Mouse (Mus musculus) heart, embryonic 11.5 days (tissue): ENCODE measurements around the gene Pole3. TPM values are rescaled to one million over a fixed set of nuclear protein-coding genes. Genes with fewer than 3 reads are reported as not detected.

Source experiments
- ATAC-seq: fragments of 200-750 bp; cut with Nextera tagmentation; replicated peaks from 2 replicates; pipeline ENCODE4 v1.8.0; 2017; ENCODE audit warnings: moderate library complexity; ENCODE audit not compliant: insufficient number of reproducible peaks, low FRiP score, low TSS enrichment
- H3K27ac ChIP-seq: fragments of 300-500 bp; sonication (generic); 2 replicates; pipeline ENCODE4 v1.5.1; 2014; ENCODE audit warnings: mild to moderate bottlenecking, low read depth, low read length
- H3K27me3 ChIP-seq: fragments of 300-500 bp; sonication (generic); 2 replicates; pipeline ENCODE4 v1.6.1; 2014; ENCODE audit warnings: mild to moderate bottlenecking, low read length, mixed read lengths; ENCODE audit not compliant: control insufficient read depth, insufficient read depth
- H3K36me3 ChIP-seq: fragments of 300-500 bp; sonication (generic); 2 replicates; pipeline ENCODE4 v1.6.1; 2014; ENCODE audit warnings: mild to moderate bottlenecking, low read length, moderate library complexity, mixed read lengths; ENCODE audit not compliant: control insufficient read depth, insufficient read depth
- H3K4me1 ChIP-seq: fragments of 300-500 bp; sonication (generic); 2 replicates; pipeline ENCODE4 v1.6.1; 2014; ENCODE audit warnings: low read length; ENCODE audit not compliant: control insufficient read depth, insufficient read depth
- H3K4me2 ChIP-seq: fragments of 300-500 bp; sonication (generic); 2 replicates; pipeline ENCODE4 v1.6.1; 2014; ENCODE audit warnings: mild to moderate bottlenecking, moderate library complexity
- H3K4me3 ChIP-seq: fragments of 300-500 bp; sonication (generic); 2 replicates; pipeline ENCODE4 v1.5.1; 2014; ENCODE audit warnings: low read depth, low read length
- H3K9ac ChIP-seq: fragments of 300-500 bp; sonication (generic); 2 replicates; pipeline ENCODE4 v1.6.1; 2014; ENCODE audit warnings: mild to moderate bottlenecking, low read depth, low read length, moderate library complexity
- H3K9me3 ChIP-seq: fragments of 300-500 bp; sonication (generic); replicated peaks from 2 replicates; pipeline ENCODE4 v1.6.1; 2016; ENCODE audit warnings: low read length; ENCODE audit not compliant: control insufficient read depth
- whole genome bisulfite sequencing: fragments of 180-500 bp; shearing (Covaris S2); extraction: QIAGEN DNeasy Blood & Tissue Kit; methylation state at CpG from one replicate; pipeline ENCODE4 v1.1.7; 2014; ENCODE audit not compliant: insufficient replicate concordance; 5-methylcytosine and 5-hydroxymethylcytosine counted together
- polyA plus RNA-seq: library from polyadenylated mRNA; unstranded; fragments of >200 nt; fragmentation: Nextera tagmentation; extraction: Ambion mirVana; gene quantifications from 2 replicates; pipeline ENCODE4 v1.2.1, GENCODE M21; 2014

The Pole3 gene
- polyA plus RNA-seq, 1 experiment from 2014 or later = 59.4 TPM

DNA sequence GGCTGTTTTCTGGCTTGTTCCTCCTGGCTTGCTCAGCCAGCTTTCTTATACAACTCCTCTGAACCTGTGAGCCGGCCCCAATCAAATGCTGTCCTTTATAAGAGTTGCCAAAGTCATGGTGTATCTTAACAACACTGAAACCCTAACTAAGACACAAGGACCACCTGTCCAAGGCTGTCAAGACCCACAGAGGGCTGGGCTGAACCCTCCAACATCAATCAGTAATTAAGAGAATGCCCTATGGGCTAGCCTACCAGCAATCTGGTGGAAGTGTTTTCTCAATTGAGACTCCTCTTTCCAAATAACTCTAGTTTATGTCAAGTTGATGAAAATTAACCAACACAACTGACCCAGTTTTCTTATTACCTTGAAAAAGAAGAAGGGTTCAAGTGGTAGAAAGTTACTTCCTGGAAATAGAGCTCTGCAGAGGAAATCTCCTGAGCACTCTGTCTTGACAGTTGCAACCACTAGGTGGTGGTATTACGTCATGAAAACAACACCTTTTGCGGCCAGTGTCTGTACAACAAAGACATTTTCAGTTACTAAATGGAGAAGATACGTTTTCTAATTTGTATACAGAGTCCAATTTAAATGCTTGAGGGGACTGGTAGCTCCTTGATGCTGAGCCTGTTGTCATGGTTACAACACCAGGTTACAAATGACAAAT lies 36.2 kb upstream of the Pole3 start:
- no peaks in the 10 kb centered on the region for H3K9me3 ChIP-seq
- no peak overlapping the region for H3K27ac ChIP-seq
- H3K36me3 ChIP-seq = no peaks in the 10 kb centered on the region
- H3K4me2 ChIP-seq = no peak overlapping the region
- no peak for ATAC-seq
- peaks cover 48% of the 10 kb centered on the region for H3K27me3 ChIP-seq
- no peak overlapping the region for H3K9ac ChIP-seq
- H3K4me3 ChIP-seq = no peak overlapping the region
- H3K4me1 ChIP-seq = 0 out of 2 replicates have a peak, but pooled peaks cover 6% of the 10 kb centered on the region
- WGBS = 27% methylated on average over 4 of the region's 4 CpGs

DNA sequence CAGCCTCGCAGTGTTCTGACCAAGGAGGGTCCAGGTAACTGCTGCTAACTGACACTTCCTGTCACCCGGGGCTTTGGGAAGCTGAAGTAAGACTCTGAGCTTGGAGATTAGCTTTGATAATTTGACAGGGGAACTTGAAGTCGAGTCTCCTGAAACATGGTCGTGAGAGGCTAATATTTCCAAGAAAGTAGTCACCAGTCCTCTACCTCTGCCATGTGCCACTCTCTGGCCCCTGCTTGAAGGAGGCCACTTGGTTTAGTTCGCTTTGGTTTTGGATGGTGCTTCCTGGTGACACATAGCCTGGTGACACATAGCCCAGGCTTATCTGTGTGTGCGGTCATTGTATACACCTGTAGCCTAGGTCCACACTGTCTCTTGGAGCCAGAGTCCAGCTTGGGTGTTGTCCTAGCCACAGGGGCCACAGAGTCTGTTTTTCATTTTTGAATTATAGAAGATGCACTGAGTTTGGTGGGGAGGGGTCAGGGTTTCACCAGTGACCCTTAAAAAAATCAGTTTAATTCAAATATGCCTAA lies 35.0 kb upstream of the Pole3 start, which contains the start of gene Rgs3:
Gene Rgs3 (plus strand): TSS at position 51 of the 533 bp plus-strand sequence.
- no peak within 1 kb of the TSS for H3K9ac ChIP-seq
- WGBS = 41% methylated on average over 6 of the region's 6 CpGs
- no peaks in the 10 kb centered on the region for H3K9me3 ChIP-seq
- H3K4me1 ChIP-seq = peaks cover 9% of the 10 kb centered on the region; the same call in 1 of the 2 replicates
- H3K36me3 ChIP-seq = no peaks in the 10 kb centered on the region
- ATAC-seq = 0 out of 2 replicates have a peak, but pooled peaks have one; percentile 9
- no peak within 1 kb of the TSS for H3K27ac ChIP-seq
- no peak within 1 kb of the TSS for H3K4me3 ChIP-seq
- no peak within 1 kb of the TSS for H3K4me2 ChIP-seq
- H3K27me3 ChIP-seq = peaks cover 35% of the 10 kb centered on the region

DNA sequence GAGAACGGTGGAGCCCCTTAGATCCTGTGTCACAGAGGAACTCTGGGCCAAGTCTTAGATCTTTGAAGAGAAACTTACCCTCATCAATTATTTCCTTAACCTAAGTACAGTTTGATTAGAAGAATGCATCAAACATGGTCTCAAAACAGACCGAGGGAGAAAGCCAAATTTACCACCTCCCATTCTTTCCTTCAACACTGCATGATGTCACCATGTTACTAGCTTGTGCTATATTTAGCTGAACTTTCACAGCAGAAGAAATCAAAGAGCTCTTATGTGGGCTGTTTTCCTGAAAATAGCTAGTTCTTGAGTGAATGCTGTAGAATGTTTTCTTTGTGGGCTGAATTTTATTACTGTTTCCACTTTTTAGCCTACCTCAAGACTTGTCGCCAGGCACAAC lies 32.6 kb upstream of the Pole3 start:
- no peak for ATAC-seq
- Histone ChIP-seq H3K9ac (no peak overlapping the region), H3K27me3 (peaks cover 11% of the 10 kb centered on the region), H3K4me1 (peaks cover 9% of the 10 kb centered on the region; the same call in 1 of the 2 replicates), H3K36me3 (no peaks in the 10 kb centered on the region), H3K27ac (no peak overlapping the region), H3K4me3 (no peak overlapping the region), H3K9me3 (no peaks in the 10 kb centered on the region), H3K4me2 (no peak overlapping the region)
- 52% methylated on average over 3 of the region's 3 CpGs for WGBS

DNA sequence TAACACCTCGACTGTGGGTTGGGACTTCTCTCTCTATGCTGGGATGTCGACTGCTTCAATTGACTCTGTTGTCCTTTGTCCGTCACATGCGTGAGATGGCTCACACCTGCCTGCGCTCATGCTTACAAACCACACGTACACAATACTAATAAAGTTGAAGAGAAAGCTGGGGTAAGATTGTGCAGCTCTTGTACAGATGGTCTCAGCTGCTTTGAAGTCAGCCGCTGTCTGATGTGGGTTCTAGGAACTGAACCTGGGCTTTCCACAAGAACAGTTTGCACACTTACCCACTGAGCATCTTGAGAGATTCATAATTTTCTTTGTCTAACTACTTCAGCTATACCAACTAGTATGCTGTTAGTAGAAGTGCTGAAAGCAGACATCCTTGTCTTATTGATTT lies 27.1 kb upstream of the Pole3 start:
- Histone ChIP-seq H3K4me2 (no peak overlapping the region), H3K27me3 (no peaks in the 10 kb centered on the region), H3K9me3 (no peaks in the 10 kb centered on the region), H3K4me1 (peaks cover 3% of the 10 kb centered on the region; the same call in 1 of the 2 replicates), H3K9ac (no peak overlapping the region), H3K27ac (no peak overlapping the region), H3K36me3 (no peaks in the 10 kb centered on the region), H3K4me3 (no peak overlapping the region)
- ATAC-seq = no peak
- 81% methylated on average over 7 of the region's 7 CpGs for WGBS

DNA sequence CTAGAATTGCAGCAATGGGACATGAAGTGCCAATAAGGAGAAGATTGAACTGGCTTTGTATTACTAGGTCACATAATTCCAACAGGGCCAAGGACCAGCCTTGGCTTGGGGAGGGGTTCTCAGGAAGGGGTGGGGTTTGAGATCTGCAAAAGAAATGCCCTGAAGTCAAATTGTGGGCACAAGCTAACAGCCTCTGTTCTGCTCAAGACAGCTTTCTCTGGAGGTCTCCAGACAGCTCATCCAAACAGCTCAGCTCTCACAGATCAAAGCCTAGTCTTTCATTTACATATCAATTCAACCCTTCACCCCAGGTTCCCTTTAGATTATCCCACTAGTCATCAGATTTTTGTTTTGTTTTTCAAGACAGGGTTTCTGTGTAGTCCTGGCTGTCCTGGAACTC lies 19.9 kb upstream of the Pole3 start:
- Histone ChIP-seq H3K4me2 (no peak overlapping the region), H3K27me3 (no peaks in the 10 kb centered on the region), H3K4me1 (no peaks in the 10 kb centered on the region), H3K27ac (no peak overlapping the region), H3K9ac (no peak overlapping the region), H3K36me3 (no peaks in the 10 kb centered on the region), H3K4me3 (no peak overlapping the region), H3K9me3 (no peaks in the 10 kb centered on the region)
- ATAC-seq = no peak

DNA sequence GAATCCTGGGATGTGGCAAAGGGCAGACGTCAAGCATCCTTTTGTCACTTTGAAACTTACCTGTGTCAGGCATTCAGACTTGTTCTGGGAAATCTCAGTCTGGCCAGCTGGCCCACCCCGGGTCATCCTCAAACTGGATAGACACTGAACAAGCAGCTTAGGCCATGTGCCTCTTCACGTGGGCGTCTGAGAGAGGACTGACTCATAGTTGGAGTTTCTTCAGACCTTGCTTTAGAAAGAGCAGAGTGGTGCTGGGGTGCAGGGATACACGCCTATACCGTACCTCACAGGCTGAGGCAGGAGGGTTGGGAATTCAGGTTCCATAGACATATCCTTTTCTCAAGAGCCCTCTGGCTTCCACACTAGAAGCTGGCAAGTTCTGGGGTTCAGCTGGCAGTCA lies 18.9 kb upstream of the Pole3 start:
- no peak overlapping the region for H3K9ac ChIP-seq
- no peak overlapping the region for H3K4me3 ChIP-seq
- no peaks in the 10 kb centered on the region for H3K36me3 ChIP-seq
- no peak overlapping the region for H3K27ac ChIP-seq
- H3K4me1 ChIP-seq = no peaks in the 10 kb centered on the region
- H3K9me3 ChIP-seq = no peaks in the 10 kb centered on the region
- no peak overlapping the region for H3K4me2 ChIP-seq
- H3K27me3 ChIP-seq = no peaks in the 10 kb centered on the region
- no peak for ATAC-seq
- 78% methylated on average over 6 of the region's 6 CpGs for WGBS

DNA sequence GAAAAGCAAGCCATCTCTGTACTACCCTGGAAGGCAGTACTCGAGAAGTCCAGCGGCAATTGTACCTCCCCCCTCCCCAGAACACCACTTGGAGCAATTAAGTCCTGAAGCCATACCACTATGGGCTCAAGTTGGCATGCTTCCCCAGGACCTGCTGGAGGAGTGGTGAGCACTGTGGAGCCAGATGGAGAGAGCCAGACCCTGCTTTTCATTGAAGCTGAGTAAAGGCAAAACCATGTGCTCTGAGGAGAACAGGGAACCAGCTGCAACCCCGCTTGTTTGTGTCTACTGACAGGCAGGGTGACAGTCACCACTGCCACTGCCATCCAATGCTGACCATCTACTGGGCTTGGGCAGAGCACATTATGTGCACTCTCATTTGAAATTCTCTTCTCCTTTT lies 16.9 kb upstream of the Pole3 start:
- Histone ChIP-seq H3K27ac (no peak overlapping the region), H3K9me3 (no peaks in the 10 kb centered on the region), H3K9ac (no peak overlapping the region), H3K36me3 (no peaks in the 10 kb centered on the region), H3K4me3 (no peak overlapping the region), H3K4me1 (no peaks in the 10 kb centered on the region), H3K27me3 (no peaks in the 10 kb centered on the region), H3K4me2 (no peak overlapping the region)
- WGBS = 72% methylated on average over 3 of the region's 3 CpGs
- ATAC-seq = no peak

DNA sequence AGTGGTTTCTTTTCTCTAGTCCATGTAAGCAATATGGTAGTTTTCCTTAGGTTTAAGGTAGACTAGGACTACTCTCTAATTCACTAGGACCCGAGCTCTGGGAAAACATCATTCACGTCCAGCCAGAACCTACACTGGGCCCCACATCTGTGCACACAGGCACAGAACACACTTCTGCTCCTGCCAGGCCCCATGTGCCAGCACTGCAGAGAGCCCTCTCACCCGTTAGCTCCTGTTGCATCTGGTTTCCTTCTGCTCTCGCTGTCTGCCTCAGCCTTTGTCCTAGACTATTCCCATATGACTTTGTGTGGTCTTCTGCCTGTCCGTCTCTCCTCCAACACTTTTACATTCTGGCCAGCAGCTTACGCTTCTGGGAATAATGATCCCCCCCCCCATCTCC lies 8.9 kb upstream of the Pole3 start:
- Histone ChIP-seq H3K9ac (no peak overlapping the region), H3K4me3 (no peak overlapping the region), H3K9me3 (no peaks in the 10 kb centered on the region), H3K4me2 (no peak overlapping the region), H3K4me1 (peaks cover 3% of the 10 kb centered on the region; the same call in 1 of the 2 replicates), H3K36me3 (no peaks in the 10 kb centered on the region), H3K27ac (no peak overlapping the region), H3K27me3 (no peaks in the 10 kb centered on the region)
- no peak for ATAC-seq
- WGBS = 58% methylated on average over 6 of the region's 6 CpGs

DNA sequence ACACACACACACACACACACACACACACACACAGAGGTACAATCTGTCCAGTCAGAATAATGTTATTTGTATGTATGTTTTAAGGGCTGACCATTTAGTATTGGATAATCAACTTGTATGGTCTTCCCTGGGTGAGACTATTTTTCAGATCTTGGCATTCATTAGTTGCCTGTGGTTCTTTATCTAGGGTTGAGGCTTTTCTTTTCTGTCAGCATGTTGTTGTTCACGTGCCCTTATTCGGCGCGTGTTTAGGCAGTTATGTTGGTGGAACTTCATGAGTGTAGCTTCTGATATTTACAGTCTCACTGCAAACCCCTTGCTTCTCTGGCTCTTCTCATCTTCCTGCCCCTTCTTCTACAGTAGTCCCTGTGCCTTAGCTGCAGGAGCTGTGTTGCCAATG lies 2.8 kb upstream of the Pole3 start:
- H3K9ac ChIP-seq = no peak overlapping the region
- H3K4me2 ChIP-seq = no peak overlapping the region
- no peak for ATAC-seq
- H3K4me1 ChIP-seq = peaks cover 11% of the 10 kb centered on the region
- H3K27ac ChIP-seq = no peak overlapping the region
- no peaks in the 10 kb centered on the region for H3K36me3 ChIP-seq
- no peak overlapping the region for H3K4me3 ChIP-seq
- H3K9me3 ChIP-seq = no peaks in the 10 kb centered on the region
- 83% methylated on average over 4 of the region's 4 CpGs for WGBS
- H3K27me3 ChIP-seq = no peaks in the 10 kb centered on the region
